Mouse (Mus musculus): ENCODE results near the gene Tyro3.

GRCm38 (mm10) chr2:119758844-119759835, 38.4 kb upstream of the Tyro3 start:
- TF ChIP-seq POLR2A (IDR thresholded peaks at IDR 0.05; ENCODE audit: borderline replicate concordance, extremely low read depth, insufficient read depth, insufficient read length, poor library complexity, severe bottlenecking) (no peak), CTCF (IDR thresholded peaks at IDR 0.05; ENCODE audit: borderline replicate concordance, extremely low read depth, insufficient read depth, insufficient read length) (no peak)

Data from brain, embryonic 14.5 days (tissue).